Mouse (Mus musculus): Measurements from ENCODE around the gene Snap23. TPM values are rescaled to one million over a fixed set of nuclear protein-coding genes. Genes with fewer than 3 reads are reported as not detected.

The Snap23 gene
- polyA plus RNA-seq, 1 experiment from 2014 or later, result 38.1 TPM

- H3K36me3 ChIP-seq, result peaks cover 4% of the 10 kb centered on the region
- ATAC-seq (ENCODE audit: low FRiP score, low read depth), result no peak
- H3K9me3 ChIP-seq, result no peaks in the 10 kb centered on the region
These were observed 63.2 kb downstream of the Snap23 start for GRCm38 (mm10) chr2:120630655-120631054.

GRCm38 (mm10) chr2:120631521-120631920 lies 64.0 kb downstream of the Snap23 start:
- H3K9me3 ChIP-seq, result no peaks in the 10 kb centered on the region
- 0 out of 2 replicates have a peak, but pooled peaks cover 4% of the 10 kb centered on the region for H3K27me3 ChIP-seq
- no peak overlapping the region for H3K27ac ChIP-seq (replicated peaks)
- ATAC-seq (ENCODE audit: low FRiP score, low read depth), result no peak
- no peak overlapping the region for H3K4me2 ChIP-seq (replicated peaks)
- no peak overlapping the region for H3K4me3 ChIP-seq
- no peak overlapping the region for H3K9ac ChIP-seq (replicated peaks)
- 0 out of 2 replicates have a peak, but pooled peaks cover 7% of the 10 kb centered on the region for H3K4me1 ChIP-seq
- WGBS, result 91% methylated on average over 2 of the region's 2 CpGs
- peaks cover 4% of the 10 kb centered on the region for H3K36me3 ChIP-seq

More at GRCm38 (mm10) chr2:120630655-120631054, 63.2 kb downstream of the Snap23 start:
- Histone ChIP-seq H3K27ac (replicated peaks) (no peak overlapping the region), H3K27me3 (0 out of 2 replicates have a peak, but pooled peaks cover 4% of the 10 kb centered on the region), H3K4me1 (0 out of 2 replicates have a peak, but pooled peaks cover 7% of the 10 kb centered on the region), H3K9ac (replicated peaks) (no peak overlapping the region), H3K4me2 (replicated peaks) (no peak overlapping the region), H3K4me3 (no peak overlapping the region)
- 76% methylated on average over 2 of the region's 2 CpGs for WGBS

GRCm38 (mm10) chr2:120631957-120632356 lies 64.5 kb downstream of the Snap23 start:
- no peaks in the 10 kb centered on the region for H3K9me3 ChIP-seq
- ATAC-seq (ENCODE audit: low FRiP score, low read depth), result no peak

GRCm38 (mm10) chr2:120640835-120641234 lies 73.4 kb downstream of the Snap23 start:
- H3K4me3 ChIP-seq, result no peak overlapping the region
- H3K4me1 ChIP-seq, result no peaks in the 10 kb centered on the region
- no peaks in the 10 kb centered on the region for H3K36me3 ChIP-seq
- no peak for ATAC-seq (ENCODE audit: low FRiP score, low read depth)
- no peaks in the 10 kb centered on the region for H3K27me3 ChIP-seq
- no peak overlapping the region for H3K27ac ChIP-seq (replicated peaks)
- H3K9me3 ChIP-seq, result no peaks in the 10 kb centered on the region
- no peak overlapping the region for H3K9ac ChIP-seq (replicated peaks)
- WGBS, result 88% methylated on average over 8 of the region's 8 CpGs
- no peak overlapping the region for H3K4me2 ChIP-seq (replicated peaks)

More at GRCm38 (mm10) chr2:120631957-120632356, 64.5 kb downstream of the Snap23 start:
- Histone ChIP-seq H3K4me1 (0 out of 2 replicates have a peak, but pooled peaks cover 7% of the 10 kb centered on the region), H3K4me3 (no peak overlapping the region), H3K36me3 (peaks cover 4% of the 10 kb centered on the region), H3K4me2 (replicated peaks) (no peak overlapping the region), H3K27ac (replicated peaks) (no peak overlapping the region), H3K27me3 (0 out of 2 replicates have a peak, but pooled peaks cover 4% of the 10 kb centered on the region), H3K9ac (replicated peaks) (no peak overlapping the region)
- WGBS, result 89% methylated on average over 4 of the region's 4 CpGs

GRCm38 (mm10) chr2:120643836-120644235 lies 76.4 kb downstream of the Snap23 start:
- H3K4me3 ChIP-seq, result no peak overlapping the region
- H3K27me3 ChIP-seq, result no peaks in the 10 kb centered on the region
- no peaks in the 10 kb centered on the region for H3K9me3 ChIP-seq
- 77% methylated on average over 7 of the region's 7 CpGs for WGBS
- no peaks in the 10 kb centered on the region for H3K4me1 ChIP-seq
- H3K9ac ChIP-seq (replicated peaks), result no peak overlapping the region
- no peak for ATAC-seq (ENCODE audit: low FRiP score, low read depth)
- no peak overlapping the region for H3K27ac ChIP-seq (replicated peaks)
- H3K4me2 ChIP-seq (replicated peaks), result no peak overlapping the region
- H3K36me3 ChIP-seq, result no peaks in the 10 kb centered on the region

GRCm38 (mm10) chr2:120646777-120647176 lies 79.3 kb downstream of the Snap23 start:
- no peaks in the 10 kb centered on the region for H3K4me1 ChIP-seq
- no peaks in the 10 kb centered on the region for H3K9me3 ChIP-seq
- ATAC-seq (ENCODE audit: low FRiP score, low read depth), result no peak
- no peaks in the 10 kb centered on the region for H3K27me3 ChIP-seq
- no peak overlapping the region for H3K4me3 ChIP-seq
- no peak overlapping the region for H3K9ac ChIP-seq (replicated peaks)
- 58% methylated on average over 4 of the region's 4 CpGs for WGBS
- no peaks in the 10 kb centered on the region for H3K36me3 ChIP-seq
- H3K27ac ChIP-seq (replicated peaks), result no peak overlapping the region
- no peak overlapping the region for H3K4me2 ChIP-seq (replicated peaks)

Other genes with a start within 250 kb of the Snap23 start
- 42.2 and 43.6 TPM in 2 replicates for gene Vps39, start 214.5 kb upstream of the Snap23 start, polyA plus RNA-seq (2016; fragmentation: Nextera tagmentation; extraction: Ambion mirVana)
- gene Ganc, start 163.8 kb upstream of the Snap23 start, polyA plus RNA-seq (2016; fragmentation: Nextera tagmentation; extraction: Ambion mirVana), result 9.9 and 10.0 TPM in 2 replicates
- 7.1 and 9.5 TPM in 2 replicates for gene Tmem87a, start 163.6 kb upstream of the Snap23 start, polyA plus RNA-seq (2016; fragmentation: Nextera tagmentation; extraction: Ambion mirVana)
- 2.5 and 4.0 TPM in 2 replicates for gene Capn3, start 111.7 kb upstream of the Snap23 start, polyA plus RNA-seq (2016; fragmentation: Nextera tagmentation; extraction: Ambion mirVana)
- 63.6 and 66.4 TPM in 2 replicates for gene Zfp106, start 3.8 kb upstream of the Snap23 start, polyA plus RNA-seq (2016; fragmentation: Nextera tagmentation; extraction: Ambion mirVana)
- 33.5 and 35.3 TPM in 2 replicates for gene Haus2, start 41.7 kb downstream of the Snap23 start, polyA plus RNA-seq (2016; fragmentation: Nextera tagmentation; extraction: Ambion mirVana)
- 34.5 and 36.3 TPM in 2 replicates for gene Lrrc57, start 41.8 kb downstream of the Snap23 start, polyA plus RNA-seq (2016; fragmentation: Nextera tagmentation; extraction: Ambion mirVana)
- 4.1 and 5.3 TPM in 2 replicates for gene Stard9, start 61.5 kb downstream of the Snap23 start, polyA plus RNA-seq (2016; fragmentation: Nextera tagmentation; extraction: Ambion mirVana)